Comparison of ENCODE assay signal across 8 mouse cellular contexts in genomic region chr17:34205746-34206176, GRCm38 (mm10). TPM values are rescaled to one million over a fixed set of nuclear protein-coding genes. Genes with fewer than 3 reads are reported as not detected.
A peak's percentile ranks its signal among the peaks of the same experiment; 100 is the strongest.
DNase-seq lines count a peak whose midpoint lies in the region; ATAC-seq and TF ChIP-seq lines count a peak whose summit lies in the region.

No protein-coding gene starts in this region.

- no peaks in the 10 kb centered on the region for H3K4me1 ChIP-seq in lung, embryonic 14.5 days (ENCODE audit: insufficient read depth)

- H3K9ac ChIP-seq in lung, embryonic 14.5 days = no peak overlapping the region

- peak; percentile 26 to 57; a peak in 3 of 4 replicates for ATAC-seq in hematopoietic stem cell, adult 5-6 weeks (replicated peaks in 1 of 2; ENCODE audit: insufficient read depth in 1 of 2, low FRiP score in 2 of 2, low TSS enrichment in 1 of 2, low read depth in 1 of 2, poor library complexity in 2 of 2, severe bottlenecking in 2 of 2)
- no peak for ATAC-seq in lung, embryonic 14.5 days (ENCODE audit: insufficient read depth)

- DNase-seq in cerebellum, postnatal 10 days = peak; percentile 31 to 56
- DNase-seq in cerebellum, adult 8-10 months = no peak
- peak; percentile 60 for DNase-seq in B cell, adult 2 months
- peak; percentile 25 to 37 for DNase-seq in cerebellum, postnatal 14 days
- DNase-seq in lung, embryonic 14.5 days = peak; percentile 63
- peak; percentile 46 to 75 for DNase-seq in spleen, postnatal 4 days (ENCODE audit: low spot score in 2 of 2)
- DNase-seq in ovary, adult 18-20 months (ENCODE audit: low spot score) = no peak

- peaks cover 24% of the 10 kb centered on the region; the same call in 1 of the 2 replicates for H3K27me3 ChIP-seq in lung, embryonic 14.5 days (ENCODE audit: insufficient read depth, low read length)

- H3K36me3 ChIP-seq in lung, embryonic 14.5 days (ENCODE audit: insufficient read depth) = no peaks in the 10 kb centered on the region

- peak; percentile 68 for TF ChIP-seq CTCF in lung, embryonic 14.5 days (IDR thresholded peaks at IDR 0.05; ENCODE audit: low read depth)

- no peak overlapping the region for H3K27ac ChIP-seq in lung, embryonic 14.5 days (ENCODE audit: low read depth)

- 20% methylated on average over 9 of the region's 9 CpGs for WGBS in lung, embryonic 14.5 days

- no peaks in the 10 kb centered on the region for H3K9me3 ChIP-seq in lung, embryonic 14.5 days (ENCODE audit: low read depth, low read length)

- H3K4me3 ChIP-seq in lung, embryonic 14.5 days (ENCODE audit: low read depth, low read length) = peak overlapping the region; percentile 69

- H3K4me2 ChIP-seq in lung, embryonic 14.5 days = peak overlapping the region; percentile 93; the same call in 1 of the 2 replicates

RNA-seq across cellular contexts. Expression of gene Tap2, which starts 2.4 kb away (rescaled TPM):
- 113 and 116 TPM in 2 replicates for total RNA-seq in hematopoietic stem cell, adult 5-6 weeks (2017)
- polyA plus RNA-seq in lung, embryonic 14.5 days (2014; fragmentation: Nextera tagmentation; extraction: Ambion mirVana) = 3.0 and 3.7 TPM in 2 replicates

RNA-seq across cellular contexts. Expression of gene Psmb8, which starts 8.2 kb away (rescaled TPM):
- total RNA-seq in hematopoietic stem cell, adult 5-6 weeks (2017) = 392 and 482 TPM in 2 replicates
- 7.9 and 8.9 TPM in 2 replicates for polyA plus RNA-seq in lung, embryonic 14.5 days (2014; fragmentation: Nextera tagmentation; extraction: Ambion mirVana)

RNA-seq across cellular contexts. Expression of gene Psmb9, which starts 18.2 kb away (rescaled TPM):
- 124 and 169 TPM in 2 replicates for total RNA-seq in hematopoietic stem cell, adult 5-6 weeks (2017)
- 3.4 and 4.5 TPM in 2 replicates for polyA plus RNA-seq in lung, embryonic 14.5 days (2014; fragmentation: Nextera tagmentation; extraction: Ambion mirVana)

RNA-seq across cellular contexts. Expression of gene Tap1, which starts 18.4 kb away (rescaled TPM):
- total RNA-seq in hematopoietic stem cell, adult 5-6 weeks (2017) = 130 and 164 TPM in 2 replicates
- polyA plus RNA-seq in lung, embryonic 14.5 days (2014; fragmentation: Nextera tagmentation; extraction: Ambion mirVana) = 3.5 and 4.0 TPM in 2 replicates

RNA-seq across cellular contexts. Expression of gene H2-Ob, which starts 32.9 kb away (rescaled TPM):
- total RNA-seq in hematopoietic stem cell, adult 5-6 weeks (2017) = 60.2 and 91.1 TPM in 2 replicates
- not detected in 2 replicates for polyA plus RNA-seq in lung, embryonic 14.5 days (2014; fragmentation: Nextera tagmentation; extraction: Ambion mirVana)

Comparison
In these comparisons a context has a peak if more than half of its experiments do, and no peak if none do; other contexts are left out.
1. DNase-seq: peak in cerebellum, postnatal 10 days (2 of 2), B cell, adult 2 months (2 of 2), cerebellum, postnatal 14 days (2 of 2), lung, embryonic 14.5 days (single experiment) and spleen, postnatal 4 days (2 of 2); none in cerebellum, adult 8-10 months (single experiment) and ovary, adult 18-20 months (single experiment).